Mouse (Mus musculus) midbrain, embryonic 16.5 days (tissue): ENCODE data around the gene Blmh. TPM values are rescaled to one million over a fixed set of nuclear protein-coding genes. Genes with fewer than 3 reads are reported as not detected.

ENCODE experiments used
- ATAC-seq: fragments of 200-750 bp; cut with Nextera tagmentation; 2 replicates; pipeline ENCODE4 v1.8.0; 2017; ENCODE audit warnings: moderate TSS enrichment
- H3K27ac ChIP-seq: fragments of 300-500 bp; sonication (generic); 2 replicates; pipeline ENCODE4 v1.5.1; 2014; ENCODE audit warnings: mild to moderate bottlenecking, low read length, mixed read lengths
- H3K27me3 ChIP-seq: fragments of 300-500 bp; sonication (generic); 2 replicates; pipeline ENCODE4 v1.6.1; 2014; ENCODE audit warnings: low read depth, low read length, mixed read lengths; ENCODE audit not compliant: control insufficient read depth, insufficient read depth
- H3K36me3 ChIP-seq: fragments of 300-500 bp; sonication (generic); 2 replicates; pipeline ENCODE4 v1.6.1; 2014; ENCODE audit warnings: mild to moderate bottlenecking, low read length, moderate library complexity, mixed read lengths; ENCODE audit not compliant: control insufficient read depth, insufficient read depth
- H3K4me1 ChIP-seq: fragments of 300-500 bp; sonication (generic); 2 replicates; pipeline ENCODE4 v1.6.1; 2014; ENCODE audit warnings: mild to moderate bottlenecking, low read length, mixed read lengths; ENCODE audit not compliant: control insufficient read depth, insufficient read depth
- H3K4me2 ChIP-seq: fragments of 300-500 bp; sonication (generic); 2 replicates; pipeline ENCODE4 v1.6.1; 2014; ENCODE audit warnings: mild to moderate bottlenecking, low read length, mixed read lengths
- H3K4me3 ChIP-seq: fragments of 300-500 bp; sonication (generic); 2 replicates; pipeline ENCODE4 v1.5.1; 2014; ENCODE audit warnings: low read depth, mild to moderate bottlenecking, low read length, moderate library complexity, mixed read lengths
- H3K9ac ChIP-seq: fragments of 300-500 bp; sonication (generic); 2 replicates; pipeline ENCODE4 v1.6.1; 2014; ENCODE audit warnings: low read depth, low read length, mixed read lengths
- H3K9me3 ChIP-seq: fragments of 300-500 bp; sonication (generic); replicated peaks from 2 replicates; pipeline ENCODE4 v1.6.1; 2014; ENCODE audit warnings: mild to moderate bottlenecking, low read length, mixed read lengths; ENCODE audit not compliant: control insufficient read depth, poor library complexity, severe bottlenecking
- WGBS: fragments of 180-500 bp; shearing (Covaris S2); extraction: QIAGEN DNeasy Blood & Tissue Kit; methylation state at CpG from one replicate; pipeline ENCODE4 v1.1.7; 2014; 5-methylcytosine and 5-hydroxymethylcytosine counted together
- polyA plus RNA-seq: library from polyadenylated mRNA; unstranded; fragments of >200 nt; fragmentation: Nextera tagmentation; extraction: Ambion mirVana; gene quantifications from 2 replicates; pipeline ENCODE4 v1.2.1, GENCODE M21; 2015

Gene Blmh
- polyA plus RNA-seq, 1 experiment from 2014 or later, result 139 TPM

DNA sequence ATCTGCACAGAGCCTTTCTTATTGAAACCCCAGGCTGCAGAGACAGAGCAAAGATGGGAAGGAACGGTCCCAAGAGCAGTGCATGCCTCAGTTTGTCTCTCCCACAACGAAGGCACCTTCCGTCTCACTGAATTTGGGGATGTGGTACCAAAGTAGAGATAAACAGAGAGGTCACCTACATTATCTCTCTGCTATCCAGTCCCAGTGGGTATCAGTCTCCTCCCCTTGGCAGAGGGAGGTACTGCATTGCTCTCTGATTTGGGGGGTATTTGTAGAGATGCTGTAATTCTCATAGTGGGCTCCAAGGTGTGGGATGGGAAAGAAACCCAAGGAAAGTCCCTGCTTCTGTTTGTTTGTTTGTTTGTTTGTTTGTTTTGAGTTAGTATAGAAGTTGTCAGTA is 102.0 kb downstream of the Blmh start:
- ATAC-seq, result no peak
- Histone ChIP-seq H3K9me3 (no peaks in the 10 kb centered on the region), H3K36me3 (no peaks in the 10 kb centered on the region), H3K27me3 (no peaks in the 10 kb centered on the region), H3K4me1 (no peaks in the 10 kb centered on the region), H3K9ac (no peak overlapping the region), H3K4me2 (no peak overlapping the region), H3K27ac (no peak overlapping the region), H3K4me3 (no peak overlapping the region)
- 59% methylated on average over 3 of the region's 3 CpGs for WGBS

DNA sequence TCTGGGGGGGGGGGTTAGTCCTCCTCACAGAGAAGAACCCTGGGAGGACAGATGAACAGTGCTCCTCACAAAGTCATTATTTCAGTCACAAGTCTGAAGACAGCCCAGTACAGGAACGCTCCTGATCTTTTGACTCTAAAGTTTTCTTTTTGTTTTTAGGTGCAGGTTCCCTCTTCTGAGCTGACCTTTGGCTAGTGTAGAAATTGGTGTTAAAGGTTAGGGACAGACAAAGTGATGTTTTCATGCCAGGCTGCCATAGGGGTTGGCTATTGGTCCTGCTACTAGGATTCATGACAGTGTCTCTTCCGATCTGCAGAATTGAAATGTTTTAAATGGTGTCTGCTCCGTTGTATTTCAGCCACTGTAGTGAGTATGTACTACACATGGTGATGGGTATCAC is 103.5 kb downstream of the Blmh start:
- H3K4me3 ChIP-seq, result no peak overlapping the region
- no peak overlapping the region for H3K4me2 ChIP-seq
- H3K27me3 ChIP-seq, result no peaks in the 10 kb centered on the region
- H3K4me1 ChIP-seq, result no peaks in the 10 kb centered on the region
- no peak for ATAC-seq
- no peak overlapping the region for H3K27ac ChIP-seq
- no peaks in the 10 kb centered on the region for H3K36me3 ChIP-seq
- H3K9me3 ChIP-seq, result no peaks in the 10 kb centered on the region
- WGBS, result 89% methylated on average over 3 of the region's 3 CpGs
- no peak overlapping the region for H3K9ac ChIP-seq

DNA sequence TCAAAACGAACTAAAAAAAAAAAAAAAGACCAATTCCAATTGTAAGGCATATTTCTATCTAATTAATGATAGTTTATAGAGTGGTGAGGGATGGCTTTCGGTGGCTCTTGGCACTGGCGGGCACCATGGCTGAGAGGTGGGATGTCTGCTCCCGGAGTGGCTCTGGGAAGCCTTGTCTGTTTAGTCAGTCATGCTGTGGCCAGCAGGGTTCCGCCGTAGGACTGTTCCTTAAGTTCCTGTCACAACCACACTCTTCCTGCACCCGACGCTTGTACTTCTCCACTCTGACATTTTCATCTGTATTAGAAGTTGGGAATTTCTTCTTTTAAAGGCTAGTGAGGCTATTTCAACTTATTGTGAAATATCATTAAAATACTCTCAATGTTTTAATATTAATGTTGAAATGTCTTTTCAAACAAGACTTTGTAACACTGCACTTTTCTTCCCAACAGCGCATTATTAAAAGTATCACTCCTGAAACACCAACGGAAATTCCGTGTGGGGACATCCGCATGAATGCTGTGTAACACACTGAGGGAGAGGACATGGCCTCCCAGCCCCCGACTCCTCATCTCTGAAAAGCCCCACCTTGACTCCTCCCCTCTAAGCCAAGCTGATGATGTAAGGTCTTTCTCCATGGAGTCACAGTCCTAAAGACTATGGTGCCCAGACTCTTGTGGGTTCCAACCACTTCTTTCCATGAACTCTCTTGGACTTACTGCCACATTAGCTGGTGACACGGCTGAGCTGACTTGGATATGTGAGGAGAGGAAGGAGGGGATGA is 106.7 kb downstream of the Blmh start:
- Histone ChIP-seq H3K9ac (no peak overlapping the region), H3K4me2 (no peak overlapping the region), H3K4me3 (no peak overlapping the region), H3K9me3 (no peaks in the 10 kb centered on the region), H3K36me3 (no peaks in the 10 kb centered on the region), H3K27ac (no peak overlapping the region), H3K4me1 (no peaks in the 10 kb centered on the region), H3K27me3 (no peaks in the 10 kb centered on the region)
- no peak for ATAC-seq
- 81% methylated on average over 14 of the region's 14 CpGs for WGBS

Other genes with a start within 250 kb of the Blmh start
- 0.21 and 0.24 TPM in 2 replicates for gene Trarg1, start 245.0 kb upstream of the Blmh start, polyA plus RNA-seq
- 26.4 and 28.3 TPM in 2 replicates for gene Gosr1, start 161.2 kb upstream of the Blmh start, polyA plus RNA-seq
- gene Cpd, start 77.8 kb upstream of the Blmh start, polyA plus RNA-seq, result 6.1 and 6.2 TPM in 2 replicates
- not detected in 2 replicates for gene Tmigd1, start 22.6 kb upstream of the Blmh start, polyA plus RNA-seq
- 7.8 and 10.9 TPM in 2 replicates for gene Slc6a4, start 73.8 kb downstream of the Blmh start, polyA plus RNA-seq
- gene Nsrp1, start 153.6 kb downstream of the Blmh start, polyA plus RNA-seq, result 48.8 and 50.2 TPM in 2 replicates